Mouse (Mus musculus): ENCODE measurements around the gene Osbpl10.

- TF ChIP-seq CTCF (IDR thresholded peaks at IDR 0.05; ENCODE audit: insufficient read depth, low read length) (no peak), POLR2A (IDR thresholded peaks at IDR 0.05; ENCODE audit: borderline replicate concordance, extremely low read depth, low read depth, low read length) (no peak)
These were observed 227.8 kb downstream of the Osbpl10 start for GRCm38 (mm10) chr9:115206219-115206618.

All from lung, adult 2 months (tissue).